Mouse (Mus musculus): ENCODE data around the gene Clcn5. TPM values are rescaled to one million over a fixed set of nuclear protein-coding genes. Genes with fewer than 3 reads are reported as not detected.
A peak's percentile ranks its signal among the peaks of the same experiment; 100 is the strongest.

Clcn5 gene
- polyA plus RNA-seq, 1 experiment from 2014 or later: 8.3 TPM

GRCm38 (mm10) chrX:7287051-7287734 lies 32.0 kb downstream of the Clcn5 start:
- ATAC-seq (ENCODE audit: borderline replicate concordance, extremely low read depth, low FRiP score, low TSS enrichment): no peak
- no peaks in the 10 kb centered on the region for H3K36me3 ChIP-seq
- H3K4me2 ChIP-seq: no peak overlapping the region
- H3K9ac ChIP-seq: no peak overlapping the region
- H3K27me3 ChIP-seq: no peaks in the 10 kb centered on the region
- no peak overlapping the region for H3K27ac ChIP-seq
- no peaks in the 10 kb centered on the region for H3K9me3 ChIP-seq
- WGBS: 82% methylated on average over 2 of the region's 2 CpGs
- H3K4me3 ChIP-seq: no peak overlapping the region
- no peaks in the 10 kb centered on the region for H3K4me1 ChIP-seq

GRCm38 (mm10) chrX:7282636-7283035 lies 36.5 kb downstream of the Clcn5 start:
- H3K4me3 ChIP-seq: no peak overlapping the region
- no peak for ATAC-seq (ENCODE audit: borderline replicate concordance, extremely low read depth, low FRiP score, low TSS enrichment)
- 66% methylated on average over 1 of the region's 1 CpGs for WGBS

GRCm38 (mm10) chrX:7279722-7280121 lies 39.4 kb downstream of the Clcn5 start:
- H3K9ac ChIP-seq: no peak overlapping the region
- H3K36me3 ChIP-seq: no peaks in the 10 kb centered on the region
- WGBS: 67% methylated on average over 5 of the region's 5 CpGs
- no peak overlapping the region for H3K4me2 ChIP-seq
- H3K4me1 ChIP-seq: no peaks in the 10 kb centered on the region
- no peaks in the 10 kb centered on the region for H3K27me3 ChIP-seq
- no peak for ATAC-seq (ENCODE audit: borderline replicate concordance, extremely low read depth, low FRiP score, low TSS enrichment)
- no peak overlapping the region for H3K27ac ChIP-seq
- H3K9me3 ChIP-seq: no peaks in the 10 kb centered on the region
- no peak overlapping the region for H3K4me3 ChIP-seq

More at GRCm38 (mm10) chrX:7282636-7283035, 36.5 kb downstream of the Clcn5 start:
- Histone ChIP-seq H3K36me3 (no peaks in the 10 kb centered on the region), H3K9me3 (no peaks in the 10 kb centered on the region), H3K27ac (no peak overlapping the region), H3K9ac (no peak overlapping the region), H3K4me2 (no peak overlapping the region), H3K4me1 (no peaks in the 10 kb centered on the region), H3K27me3 (no peaks in the 10 kb centered on the region)

- H3K27ac ChIP-seq: no peak overlapping the region
- ATAC-seq (ENCODE audit: borderline replicate concordance, extremely low read depth, low FRiP score, low TSS enrichment): no peak
- 70% methylated on average over 6 of the region's 6 CpGs for WGBS
- H3K27me3 ChIP-seq: no peaks in the 10 kb centered on the region
- no peaks in the 10 kb centered on the region for H3K9me3 ChIP-seq
- H3K4me2 ChIP-seq: no peak overlapping the region
- H3K4me1 ChIP-seq: no peaks in the 10 kb centered on the region
- H3K36me3 ChIP-seq: no peaks in the 10 kb centered on the region
- H3K4me3 ChIP-seq: no peak overlapping the region
- no peak overlapping the region for H3K9ac ChIP-seq
Observed at GRCm38 (mm10) chrX:7276564-7276963, 42.6 kb downstream of the Clcn5 start.

GRCm38 (mm10) chrX:7261149-7261548 lies 58.0 kb downstream of the Clcn5 start:
- H3K27me3 ChIP-seq: no peaks in the 10 kb centered on the region
- H3K4me1 ChIP-seq: no peaks in the 10 kb centered on the region
- H3K9ac ChIP-seq: no peak overlapping the region
- H3K9me3 ChIP-seq: no peaks in the 10 kb centered on the region
- no peaks in the 10 kb centered on the region for H3K36me3 ChIP-seq
- no peak for ATAC-seq (ENCODE audit: borderline replicate concordance, extremely low read depth, low FRiP score, low TSS enrichment)
- H3K4me2 ChIP-seq: no peak overlapping the region
- no peak overlapping the region for H3K4me3 ChIP-seq
- 90% methylated on average over 5 of the region's 5 CpGs for WGBS
- H3K27ac ChIP-seq: no peak overlapping the region

GRCm38 (mm10) chrX:7260400-7261113 lies 58.6 kb downstream of the Clcn5 start:
- 50% methylated on average over 5 of the region's 5 CpGs for WGBS
- 0 out of 2 replicates have a peak overlapping the region, but pooled peaks have one; percentile 50 for H3K27ac ChIP-seq
- H3K4me1 ChIP-seq: no peaks in the 10 kb centered on the region
- H3K4me2 ChIP-seq: no peak overlapping the region
- no peaks in the 10 kb centered on the region for H3K27me3 ChIP-seq
- no peaks in the 10 kb centered on the region for H3K36me3 ChIP-seq
- no peaks in the 10 kb centered on the region for H3K9me3 ChIP-seq
- H3K4me3 ChIP-seq: no peak overlapping the region
- H3K9ac ChIP-seq: no peak overlapping the region
- ATAC-seq (ENCODE audit: borderline replicate concordance, extremely low read depth, low FRiP score, low TSS enrichment): no peak

DNA sequence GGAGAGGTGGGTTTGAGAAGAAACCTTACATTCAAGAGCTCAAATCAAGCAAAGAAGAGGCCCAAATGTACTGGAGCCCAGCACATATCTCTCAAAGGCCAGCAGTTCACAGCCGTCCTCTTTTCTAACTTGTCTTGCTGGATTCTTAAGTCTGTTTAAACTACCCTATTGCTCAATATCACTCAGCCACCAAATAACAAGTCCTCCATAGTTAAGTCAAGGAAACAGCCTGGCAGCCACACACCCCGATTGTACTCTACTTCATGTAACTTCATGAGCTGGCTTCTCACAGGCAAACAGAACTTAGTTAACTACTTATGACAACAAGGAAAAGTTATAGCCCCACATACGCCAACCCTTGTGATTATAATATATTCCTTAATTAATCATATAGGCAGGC lies 59.4 kb downstream of the Clcn5 start:
- no peak overlapping the region for H3K4me2 ChIP-seq
- no peak; the same call in 1 of the 2 replicates for ATAC-seq (ENCODE audit: borderline replicate concordance, extremely low read depth, low FRiP score, low TSS enrichment)
- H3K4me3 ChIP-seq: no peak overlapping the region
- H3K9ac ChIP-seq: no peak overlapping the region
- no peaks in the 10 kb centered on the region for H3K27me3 ChIP-seq
- H3K27ac ChIP-seq: peak overlapping the region; percentile 50; the same call in 1 of the 2 replicates
- H3K4me1 ChIP-seq: no peaks in the 10 kb centered on the region
- no peaks in the 10 kb centered on the region for H3K36me3 ChIP-seq
- 34% methylated on average over 3 of the region's 3 CpGs for WGBS
- H3K9me3 ChIP-seq: no peaks in the 10 kb centered on the region

DNA sequence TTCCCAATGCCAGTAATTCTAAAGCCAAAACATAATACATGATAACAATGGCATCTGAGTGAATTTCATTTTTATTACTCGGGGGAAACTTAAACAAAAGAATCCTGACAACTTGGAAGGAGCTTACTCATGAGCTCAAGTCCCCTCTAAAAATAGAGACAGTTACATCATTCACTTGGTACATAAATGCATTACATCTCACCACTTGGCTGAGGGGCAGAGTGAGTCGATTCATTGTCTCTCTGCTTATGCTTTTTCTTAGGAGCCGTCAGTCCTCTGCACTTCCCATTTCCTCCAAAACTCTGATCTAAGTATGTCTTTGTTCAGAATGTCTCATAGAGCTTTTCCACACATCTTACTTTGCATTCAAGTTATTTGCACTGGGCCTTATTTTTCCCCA lies 63.1 kb downstream of the Clcn5 start:
- no peaks in the 10 kb centered on the region for H3K4me1 ChIP-seq
- H3K27ac ChIP-seq: no peak overlapping the region
- no peaks in the 10 kb centered on the region for H3K9me3 ChIP-seq
- H3K4me2 ChIP-seq: no peak overlapping the region
- WGBS: 48% methylated on average over 3 of the region's 3 CpGs
- no peak overlapping the region for H3K9ac ChIP-seq
- no peaks in the 10 kb centered on the region for H3K27me3 ChIP-seq
- ATAC-seq (ENCODE audit: borderline replicate concordance, extremely low read depth, low FRiP score, low TSS enrichment): no peak
- no peaks in the 10 kb centered on the region for H3K36me3 ChIP-seq
- no peak overlapping the region for H3K4me3 ChIP-seq

- H3K4me1 ChIP-seq: no peaks in the 10 kb centered on the region
- H3K9me3 ChIP-seq: no peaks in the 10 kb centered on the region
- H3K27ac ChIP-seq: no peak overlapping the region
- ATAC-seq (ENCODE audit: borderline replicate concordance, extremely low read depth, low FRiP score, low TSS enrichment): no peak
- H3K36me3 ChIP-seq: no peaks in the 10 kb centered on the region
- H3K4me3 ChIP-seq: no peak overlapping the region
- no peak overlapping the region for H3K4me2 ChIP-seq
- no peaks in the 10 kb centered on the region for H3K27me3 ChIP-seq
- H3K9ac ChIP-seq: no peak overlapping the region
- 67% methylated on average over 5 of the region's 5 CpGs for WGBS
Observed at GRCm38 (mm10) chrX:7204099-7204498, 115.1 kb downstream of the Clcn5 start.

DNA sequence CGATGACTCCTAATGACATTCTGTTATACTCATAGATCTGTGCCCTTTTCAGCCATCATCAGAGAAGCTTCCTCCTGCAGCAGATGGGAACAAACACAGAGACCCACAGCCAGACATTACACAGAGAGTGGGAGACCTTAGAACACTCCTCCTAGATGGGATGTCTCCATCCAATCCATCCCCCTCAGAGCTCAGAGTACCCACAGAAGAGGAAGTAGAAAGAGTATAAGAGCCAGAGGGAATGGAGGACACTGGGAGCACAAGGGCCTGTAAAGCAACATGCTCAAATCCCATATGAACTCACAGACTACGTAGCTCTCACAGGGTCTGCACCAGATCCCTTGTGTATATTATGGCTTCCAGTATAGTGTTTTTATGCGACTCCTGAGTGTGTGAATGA lies 115.6 kb downstream of the Clcn5 start:
- no peak overlapping the region for H3K27ac ChIP-seq
- H3K36me3 ChIP-seq: no peaks in the 10 kb centered on the region
- H3K9ac ChIP-seq: no peak overlapping the region
- H3K4me2 ChIP-seq: no peak overlapping the region
- no peaks in the 10 kb centered on the region for H3K27me3 ChIP-seq
- ATAC-seq (ENCODE audit: borderline replicate concordance, extremely low read depth, low FRiP score, low TSS enrichment): no peak
- H3K4me3 ChIP-seq: no peak overlapping the region
- no peaks in the 10 kb centered on the region for H3K9me3 ChIP-seq
- H3K4me1 ChIP-seq: no peaks in the 10 kb centered on the region
- 78% methylated on average over 3 of the region's 3 CpGs for WGBS

GRCm38 (mm10) chrX:7197833-7198232 lies 121.3 kb downstream of the Clcn5 start:
- peak overlapping the region; percentile 6; the same call in 1 of the 2 replicates for H3K27ac ChIP-seq
- peak; percentile 35; the same call in 1 of the 2 replicates for ATAC-seq (ENCODE audit: borderline replicate concordance, extremely low read depth, low FRiP score, low TSS enrichment)
- WGBS: 27% methylated on average over 1 of the region's 1 CpGs
- H3K9ac ChIP-seq: no peak overlapping the region
- H3K36me3 ChIP-seq: no peaks in the 10 kb centered on the region
- no peaks in the 10 kb centered on the region for H3K9me3 ChIP-seq
- H3K4me1 ChIP-seq: no peaks in the 10 kb centered on the region
- H3K4me3 ChIP-seq: no peak overlapping the region
- H3K27me3 ChIP-seq: no peaks in the 10 kb centered on the region
- H3K4me2 ChIP-seq: no peak overlapping the region

DNA sequence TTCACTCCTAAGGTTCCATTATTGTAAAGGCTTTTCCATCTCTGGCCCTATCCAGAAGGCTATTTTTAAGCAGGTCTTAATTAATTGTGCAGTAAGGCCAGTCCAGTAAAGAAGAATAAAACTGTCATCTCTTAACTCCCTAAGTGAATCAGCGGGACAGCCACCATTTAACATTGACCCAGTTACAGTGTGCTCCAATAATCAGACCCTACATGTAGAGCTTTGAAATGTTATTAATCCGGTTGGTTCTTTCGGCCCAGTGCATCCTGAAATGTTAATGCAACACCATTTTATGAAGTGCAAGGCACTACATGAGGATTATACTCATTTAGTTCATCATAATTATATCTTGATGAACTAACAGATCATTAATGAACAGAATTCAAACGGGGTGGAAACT lies 128.3 kb downstream of the Clcn5 start:
- Histone ChIP-seq H3K4me3 (no peak overlapping the region), H3K27ac (no peak overlapping the region), H3K9me3 (no peaks in the 10 kb centered on the region), H3K36me3 (no peaks in the 10 kb centered on the region), H3K9ac (no peak overlapping the region), H3K4me1 (no peaks in the 10 kb centered on the region), H3K4me2 (no peak overlapping the region), H3K27me3 (no peaks in the 10 kb centered on the region)
- WGBS: 83% methylated on average over 4 of the region's 4 CpGs
- no peak for ATAC-seq (ENCODE audit: borderline replicate concordance, extremely low read depth, low FRiP score, low TSS enrichment)

All from lung, embryonic 15.5 days (tissue).